Mouse (Mus musculus) intestine, embryonic 15.5 days (tissue): Measurements from ENCODE around the gene Mlec. TPM values are rescaled to one million over a fixed set of nuclear protein-coding genes. Genes with fewer than 3 reads are reported as not detected.
"Not testable (repeated sequence)": the region's sequence is repeated elsewhere in the genome, so short reads cannot be mapped to it uniquely, and the experiment has no call there.

ENCODE experiments used
- ATAC-seq: fragments of 200-750 bp; cut with Nextera tagmentation; 2 replicates; pipeline ENCODE4 v1.8.0; 2017; ENCODE audit warnings: moderate TSS enrichment, moderate library complexity
- H3K27ac ChIP-seq: fragments of 300-500 bp; sonication (generic); 2 replicates; pipeline ENCODE4 v1.5.1; 2015; ENCODE audit warnings: mild to moderate bottlenecking, inconsistent platforms
- H3K27me3 ChIP-seq: fragments of 300-500 bp; sonication (generic); replicated peaks from 2 replicates; pipeline ENCODE4 v1.6.1; 2015; ENCODE audit warnings: inconsistent platforms
- H3K36me3 ChIP-seq: fragments of 300-500 bp; sonication (generic); 2 replicates; pipeline ENCODE4 v1.6.1; 2015; ENCODE audit warnings: inconsistent platforms
- H3K4me1 ChIP-seq: fragments of 300-500 bp; sonication (generic); replicated peaks from 2 replicates; pipeline ENCODE4 v1.6.1; 2015; ENCODE audit warnings: inconsistent platforms
- H3K4me2 ChIP-seq: fragments of 300-500 bp; sonication (generic); replicated peaks from 2 replicates; pipeline ENCODE4 v1.6.1; 2015; ENCODE audit warnings: mild to moderate bottlenecking, inconsistent platforms
- H3K4me3 ChIP-seq: fragments of 300-500 bp; sonication (generic); replicated peaks from 2 replicates; pipeline ENCODE4 v1.5.1; 2015; ENCODE audit warnings: inconsistent platforms
- H3K9ac ChIP-seq: fragments of 300-500 bp; sonication (generic); 2 replicates; pipeline ENCODE4 v1.6.1; 2015; ENCODE audit warnings: inconsistent platforms
- H3K9me3 ChIP-seq: fragments of 300-500 bp; sonication (generic); 2 replicates; pipeline ENCODE4 v1.6.1; 2016; ENCODE audit warnings: inconsistent platforms
- WGBS: fragments of 180-500 bp; shearing (Covaris S2); methylation state at CpG from one replicate; pipeline ENCODE4 v1.1.7; 2015; 5-methylcytosine and 5-hydroxymethylcytosine counted together
- polyA plus RNA-seq: library from polyadenylated mRNA; unstranded; fragments of >200 nt; fragmentation: Nextera tagmentation; extraction: Ambion mirVana; gene quantifications from 2 replicates; pipeline ENCODE4 v1.2.1, GENCODE M21; 2015

Gene Mlec
- polyA plus RNA-seq, 1 experiment from 2014 or later: 89.9 TPM

- Histone ChIP-seq H3K4me2 (peak overlapping the region; percentile 71), H3K4me3 (peak overlapping the region; percentile 94), H3K9me3 (no peaks in the 10 kb centered on the region), H3K4me1 (peaks cover 52% of the 10 kb centered on the region), H3K27me3 (no peaks in the 10 kb centered on the region), H3K27ac (peak overlapping the region; percentile 98), H3K36me3 (no peaks in the 10 kb centered on the region), H3K9ac (peak overlapping the region; percentile 99)
- WGBS: under 1% methylated on average over 26 of the region's 26 CpGs
- no peak for ATAC-seq
Observed at GRCm38 (mm10) chr5:115156933-115157589, 918 bp downstream of the Mlec start.

- WGBS: 37% methylated on average over 7 of the region's 7 CpGs
- H3K9ac ChIP-seq: peak overlapping the region; percentile 99
- no peaks in the 10 kb centered on the region for H3K27me3 ChIP-seq
- peaks cover 51% of the 10 kb centered on the region for H3K4me1 ChIP-seq
- no peak for ATAC-seq
- peak overlapping the region; percentile 94 for H3K4me3 ChIP-seq
- peak overlapping the region; percentile 98 for H3K27ac ChIP-seq
- H3K9me3 ChIP-seq: no peaks in the 10 kb centered on the region
- H3K4me2 ChIP-seq: peak overlapping the region; percentile 71
- no peaks in the 10 kb centered on the region for H3K36me3 ChIP-seq
Observed at GRCm38 (mm10) chr5:115156401-115156800, 1.6 kb downstream of the Mlec start.

GRCm38 (mm10) chr5:115155831-115156230, 2.1 kb downstream of the Mlec start:
- WGBS: 21% methylated on average over 5 of the region's 5 CpGs
- peak; percentile 34 for ATAC-seq
- peaks cover 47% of the 10 kb centered on the region for H3K4me1 ChIP-seq
- peak overlapping the region; percentile 98 for H3K27ac ChIP-seq
- peak overlapping the region; percentile 94 for H3K4me3 ChIP-seq
- no peaks in the 10 kb centered on the region for H3K27me3 ChIP-seq
- H3K9me3 ChIP-seq: no peaks in the 10 kb centered on the region
- peaks cover 3% of the 10 kb centered on the region for H3K36me3 ChIP-seq
- peak overlapping the region; percentile 71 for H3K4me2 ChIP-seq
- peak overlapping the region; percentile 99; the same call in 1 of the 2 replicates for H3K9ac ChIP-seq

GRCm38 (mm10) chr5:115155156-115155631, 2.8 kb downstream of the Mlec start:
- no peaks in the 10 kb centered on the region for H3K9me3 ChIP-seq
- peaks cover 10% of the 10 kb centered on the region for H3K36me3 ChIP-seq
- H3K9ac ChIP-seq: peak overlapping the region; percentile 99
- no peak for ATAC-seq
- H3K27me3 ChIP-seq: no peaks in the 10 kb centered on the region
- peak overlapping the region; percentile 94 for H3K4me3 ChIP-seq
- 41% methylated on average over 13 of the region's 13 CpGs for WGBS
- H3K4me2 ChIP-seq: peak overlapping the region; percentile 71
- peak overlapping the region; percentile 98 for H3K27ac ChIP-seq
- peaks cover 43% of the 10 kb centered on the region for H3K4me1 ChIP-seq

- WGBS: 48% methylated on average over 8 of the region's 8 CpGs
- H3K4me3 ChIP-seq: no peak overlapping the region
- no peaks in the 10 kb centered on the region for H3K9me3 ChIP-seq
- H3K4me1 ChIP-seq: peaks cover 40% of the 10 kb centered on the region
- H3K36me3 ChIP-seq: peaks cover 30% of the 10 kb centered on the region
- no peak for ATAC-seq
- H3K9ac ChIP-seq: no peak overlapping the region; the same call in 1 of the 2 replicates
- no peak overlapping the region for H3K27ac ChIP-seq
- no peaks in the 10 kb centered on the region for H3K27me3 ChIP-seq
- no peak overlapping the region; the same call in 1 of the 2 replicates for H3K4me2 ChIP-seq
Observed at GRCm38 (mm10) chr5:115152132-115152956, 5.6 kb downstream of the Mlec start.

GRCm38 (mm10) chr5:115151457-115151856, 6.5 kb downstream of the Mlec start:
- Histone ChIP-seq H3K4me2 (no peak overlapping the region), H3K4me1 (peaks cover 40% of the 10 kb centered on the region), H3K4me3 (no peak overlapping the region), H3K9me3 (no peaks in the 10 kb centered on the region), H3K36me3 (peaks cover 37% of the 10 kb centered on the region), H3K27ac (no peak overlapping the region), H3K9ac (no peak overlapping the region), H3K27me3 (no peaks in the 10 kb centered on the region)
- no peak for ATAC-seq
- 80% methylated on average over 13 of the region's 13 CpGs for WGBS

GRCm38 (mm10) chr5:115150991-115151390, 7.0 kb downstream of the Mlec start:
- H3K27me3 ChIP-seq: no peaks in the 10 kb centered on the region
- H3K9ac ChIP-seq: no peak overlapping the region
- H3K4me2 ChIP-seq: no peak overlapping the region
- H3K36me3 ChIP-seq: peaks cover 39% of the 10 kb centered on the region
- H3K9me3 ChIP-seq: no peaks in the 10 kb centered on the region
- H3K4me1 ChIP-seq: peaks cover 39% of the 10 kb centered on the region
- 83% methylated on average over 5 of the region's 5 CpGs for WGBS
- no peak overlapping the region for H3K4me3 ChIP-seq
- ATAC-seq: no peak
- H3K27ac ChIP-seq: no peak overlapping the region

GRCm38 (mm10) chr5:115149675-115150459, 8.1 kb downstream of the Mlec start:
- peaks cover 28% of the 10 kb centered on the region for H3K4me1 ChIP-seq
- no peak overlapping the region for H3K27ac ChIP-seq
- H3K4me3 ChIP-seq: no peak overlapping the region
- H3K36me3 ChIP-seq: peaks cover 42% of the 10 kb centered on the region
- no peak for ATAC-seq
- 92% methylated on average over 14 of the region's 14 CpGs for WGBS
- H3K27me3 ChIP-seq: no peaks in the 10 kb centered on the region
- H3K9me3 ChIP-seq: no peaks in the 10 kb centered on the region
- no peak overlapping the region for H3K9ac ChIP-seq
- no peak overlapping the region for H3K4me2 ChIP-seq

GRCm38 (mm10) chr5:115148872-115149271, 9.1 kb downstream of the Mlec start:
- peaks cover 45% of the 10 kb centered on the region for H3K36me3 ChIP-seq
- no CpG with 5 or more reads among the region's 1 CpGs for WGBS

GRCm38 (mm10) chr5:115148378-115148777, 9.6 kb downstream of the Mlec start:
- H3K4me3 ChIP-seq: no peak overlapping the region
- no peaks in the 10 kb centered on the region for H3K9me3 ChIP-seq
- H3K27me3 ChIP-seq: no peaks in the 10 kb centered on the region
- no peak overlapping the region for H3K4me2 ChIP-seq
- 90% methylated on average over 8 of the region's 8 CpGs for WGBS
- peaks cover 45% of the 10 kb centered on the region for H3K36me3 ChIP-seq
- H3K4me1 ChIP-seq: peaks cover 13% of the 10 kb centered on the region
- H3K27ac ChIP-seq: no peak overlapping the region
- H3K9ac ChIP-seq: no peak overlapping the region
- no peak for ATAC-seq

More at GRCm38 (mm10) chr5:115148872-115149271, 9.1 kb downstream of the Mlec start:
- H3K27ac ChIP-seq, ATAC-seq, H3K9me3 ChIP-seq, H3K9ac ChIP-seq, H3K4me3 ChIP-seq, H3K4me2 ChIP-seq, H3K27me3 ChIP-seq: not testable (repeated sequence)
- peaks cover 18% of the 10 kb centered on the region for H3K4me1 ChIP-seq

GRCm38 (mm10) chr5:115147388-115147787, 10.6 kb downstream of the Mlec start:
- ATAC-seq: peak; percentile 46; the same call in 1 of the 2 replicates

GRCm38 (mm10) chr5:115146747-115147130, 11.2 kb downstream of the Mlec start:
- H3K27ac ChIP-seq: no peak overlapping the region
- no peak overlapping the region for H3K4me3 ChIP-seq
- H3K36me3 ChIP-seq: peaks cover 45% of the 10 kb centered on the region
- no peaks in the 10 kb centered on the region; the same call in 1 of the 2 replicates for H3K4me1 ChIP-seq
- ATAC-seq: no peak
- H3K4me2 ChIP-seq: no peak overlapping the region
- no peaks in the 10 kb centered on the region for H3K9me3 ChIP-seq
- no peak overlapping the region for H3K9ac ChIP-seq
- no peaks in the 10 kb centered on the region for H3K27me3 ChIP-seq

More at GRCm38 (mm10) chr5:115147388-115147787, 10.6 kb downstream of the Mlec start:
- Histone ChIP-seq H3K4me2 (no peak overlapping the region), H3K4me3 (no peak overlapping the region), H3K4me1 (peaks cover 4% of the 10 kb centered on the region; the same call in 1 of the 2 replicates), H3K9me3 (no peaks in the 10 kb centered on the region), H3K27ac (no peak overlapping the region), H3K36me3 (peaks cover 45% of the 10 kb centered on the region), H3K27me3 (no peaks in the 10 kb centered on the region), H3K9ac (no peak overlapping the region)
- WGBS: 67% methylated on average over 3 of the region's 3 CpGs
